Mouse (Mus musculus): Measurements from ENCODE around the gene Pfdn4.
"Not testable (repeated sequence)": the region's sequence is repeated elsewhere in the genome, so short reads cannot be mapped to it uniquely, and the experiment has no call there.

Gene Pfdn4

DNA sequence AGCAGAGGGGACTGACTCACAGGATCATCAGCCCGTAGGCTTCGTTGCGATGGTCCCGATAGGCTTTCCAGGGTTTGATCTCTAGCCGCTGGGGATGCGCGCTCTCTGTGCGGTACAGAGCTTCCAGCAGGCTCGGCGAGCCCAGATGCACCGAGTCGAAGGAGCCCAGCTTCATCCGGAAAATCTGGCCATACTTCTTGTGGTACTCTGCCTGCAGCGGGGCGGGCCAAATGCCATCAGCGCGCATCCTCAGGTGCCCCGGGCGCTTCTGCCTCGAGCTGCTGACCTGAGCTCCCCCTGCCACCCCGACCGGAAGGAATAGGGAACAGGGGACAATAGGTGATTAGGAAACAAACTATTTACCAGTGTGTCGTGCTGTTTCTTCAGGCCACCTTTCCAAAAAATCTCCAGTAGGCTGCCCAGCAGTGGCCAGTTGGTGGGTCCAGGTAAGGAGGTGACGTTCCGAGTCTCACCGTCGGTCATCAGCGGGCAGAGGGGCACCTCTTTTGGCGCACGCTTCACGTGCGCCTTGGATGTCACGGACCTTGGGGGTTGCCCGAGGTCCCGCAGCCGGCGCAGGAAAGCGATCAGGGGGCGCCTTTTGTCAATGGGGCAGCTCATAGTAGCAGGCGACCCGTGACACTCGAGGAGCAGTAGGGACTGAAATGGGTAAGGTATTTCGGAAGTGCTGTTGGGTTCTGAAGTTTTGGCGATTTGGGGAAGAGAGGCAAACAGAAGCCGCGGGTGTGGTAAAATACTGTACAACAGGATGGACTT lies at the start of gene Pfdn4:
Gene Pfdn4, plus strand, starts transcription at position 275 of the 777 bp plus-strand sequence.
- DNase-seq = no peak

DNA sequence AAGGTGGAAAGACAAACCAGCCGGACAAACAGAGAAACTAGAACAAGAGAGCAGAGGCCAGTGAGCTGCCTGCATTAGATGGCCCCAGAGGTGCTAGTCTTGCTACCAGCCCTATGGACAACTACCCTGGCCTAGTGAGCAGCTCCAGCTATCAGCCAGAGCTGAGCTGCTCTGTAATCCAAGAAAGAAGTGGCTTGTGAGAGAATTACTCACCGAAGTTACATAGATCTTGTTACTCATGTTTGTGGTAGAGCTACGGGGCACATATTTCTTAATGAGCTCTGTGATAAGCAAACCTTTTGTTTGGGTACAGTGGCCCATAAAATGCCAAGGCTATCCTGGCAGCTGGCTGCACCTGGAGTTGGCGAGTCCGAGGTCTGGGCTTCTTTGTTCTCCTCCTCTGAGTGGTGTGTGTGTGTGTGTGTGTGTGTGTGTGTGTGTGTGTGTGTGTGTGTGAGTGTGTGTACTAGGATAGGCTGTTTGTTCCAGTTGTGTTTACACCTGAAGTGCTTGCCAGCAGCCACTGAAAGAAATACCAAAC lies 49.3 kb upstream of the Pfdn4 start:
- no peak for DNase-seq

DNA sequence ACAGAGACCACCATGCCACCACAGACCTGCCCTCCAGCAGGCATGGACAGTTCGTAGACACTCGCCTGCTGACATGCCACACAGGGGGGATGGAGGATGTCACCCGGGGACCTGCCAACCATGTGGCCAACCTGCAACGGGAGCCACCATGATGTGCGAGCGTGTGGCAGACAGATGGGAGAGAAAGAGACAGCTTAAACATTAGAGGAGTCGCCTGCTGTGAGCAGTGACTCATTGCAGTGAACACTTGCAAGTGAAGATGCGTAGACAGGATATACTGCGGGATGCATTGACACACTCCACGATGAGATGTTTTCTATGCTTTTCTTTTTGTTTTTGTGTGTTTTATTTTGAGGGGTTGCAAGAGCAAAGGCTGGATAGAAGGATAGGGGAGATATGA lies 48.6 kb upstream of the Pfdn4 start:
- DNase-seq = no peak

DNA sequence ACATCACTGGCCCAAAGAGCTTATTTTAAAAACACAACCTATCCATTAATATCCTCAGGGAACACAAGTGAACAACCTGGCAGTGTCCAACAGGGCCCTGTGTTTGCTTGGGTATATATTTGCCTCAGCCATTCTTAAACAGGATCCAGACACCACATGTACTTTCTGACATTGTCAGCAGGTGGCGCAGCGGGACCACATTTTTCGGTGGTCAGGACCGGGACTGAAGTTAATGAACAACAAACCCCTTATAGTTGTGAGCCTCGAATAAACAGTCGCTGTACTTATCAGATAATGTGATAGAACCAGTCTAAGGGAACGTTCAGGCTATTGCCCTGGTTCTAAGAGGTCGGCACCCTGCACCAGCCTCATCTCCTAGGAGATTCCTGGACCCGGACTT lies 45.3 kb upstream of the Pfdn4 start:
- peak; percentile 60 for DNase-seq

DNA sequence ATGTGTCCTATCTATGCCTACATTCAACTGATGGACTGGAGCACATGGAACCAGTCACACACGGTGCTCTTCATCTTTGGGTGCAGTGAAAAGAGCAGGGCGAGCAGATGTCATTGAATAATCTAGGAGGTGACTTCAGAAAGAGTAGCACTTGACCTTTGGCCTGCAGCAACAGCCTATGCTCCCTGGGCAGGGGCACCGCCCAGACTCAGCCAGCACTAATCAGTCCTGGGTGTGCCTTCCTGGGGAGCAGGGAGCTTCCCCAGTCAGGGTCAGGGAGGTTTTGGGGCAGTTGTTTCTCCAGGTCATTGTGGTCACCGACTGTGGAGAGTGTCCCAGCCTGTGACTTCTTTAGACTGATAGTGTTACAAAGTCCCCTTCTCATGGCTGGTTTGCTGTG lies 42.4 kb upstream of the Pfdn4 start:
- DNase-seq = not testable (repeated sequence)

DNA sequence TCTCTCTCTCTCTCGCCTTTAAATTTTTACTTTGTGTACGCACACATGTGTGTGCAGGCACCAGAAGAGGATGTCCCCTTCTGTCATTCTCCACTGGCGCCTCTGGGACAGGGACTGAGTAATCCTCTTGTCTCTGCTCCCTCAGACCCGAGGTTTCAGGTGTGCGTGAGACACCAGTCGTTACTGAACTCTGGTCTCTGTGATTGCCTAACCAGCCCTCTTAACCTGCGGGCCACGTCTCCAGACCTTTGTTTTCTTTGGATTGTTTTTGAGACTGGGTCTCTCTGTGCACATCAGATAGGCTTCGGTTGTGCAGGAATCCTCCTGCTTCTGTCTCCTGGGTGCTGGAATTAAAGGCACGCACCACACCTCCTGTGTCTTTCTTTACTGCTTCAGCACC lies 37.0 kb upstream of the Pfdn4 start:
- no peak for DNase-seq

DNA sequence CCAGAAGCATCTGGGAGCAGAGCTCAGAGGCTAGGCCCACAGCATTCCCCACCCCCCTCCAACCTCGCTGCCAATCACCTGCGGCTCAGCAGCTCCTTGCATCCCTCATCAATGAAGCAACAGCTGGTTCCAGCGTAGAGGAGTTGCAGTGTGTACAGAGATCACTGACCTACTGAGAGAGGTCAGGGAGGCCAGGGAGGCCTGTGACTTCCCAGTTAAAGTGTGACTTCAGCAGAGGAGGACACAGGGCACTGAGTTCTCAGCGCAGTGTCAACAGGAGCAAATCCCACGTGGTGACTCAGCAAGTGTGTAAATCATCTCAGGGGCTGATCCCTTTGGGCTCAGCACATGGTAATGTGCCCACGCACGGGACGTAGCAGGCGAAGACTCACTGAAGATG lies 36.4 kb upstream of the Pfdn4 start:
- no peak for DNase-seq

DNA sequence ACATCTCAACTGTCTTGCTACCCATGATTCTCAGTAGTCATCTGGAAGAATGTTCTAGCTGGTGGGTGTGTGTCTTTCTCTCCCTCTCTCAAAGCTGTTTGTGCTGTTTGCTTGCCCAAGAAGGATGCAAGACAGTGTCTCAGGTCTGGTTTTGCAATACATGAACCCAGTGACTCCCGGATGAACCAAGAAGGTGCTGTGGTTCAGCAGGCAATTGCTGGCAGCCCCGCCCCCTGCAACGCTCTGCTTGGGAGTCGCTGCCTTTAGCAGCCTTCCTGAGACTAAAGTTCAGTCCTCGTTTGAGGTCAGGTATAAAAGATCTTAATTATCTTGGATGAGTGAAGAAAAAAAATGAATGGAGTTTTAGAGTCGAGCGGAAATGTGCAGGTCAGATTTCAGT lies 34.6 kb upstream of the Pfdn4 start:
- no peak for DNase-seq

DNA sequence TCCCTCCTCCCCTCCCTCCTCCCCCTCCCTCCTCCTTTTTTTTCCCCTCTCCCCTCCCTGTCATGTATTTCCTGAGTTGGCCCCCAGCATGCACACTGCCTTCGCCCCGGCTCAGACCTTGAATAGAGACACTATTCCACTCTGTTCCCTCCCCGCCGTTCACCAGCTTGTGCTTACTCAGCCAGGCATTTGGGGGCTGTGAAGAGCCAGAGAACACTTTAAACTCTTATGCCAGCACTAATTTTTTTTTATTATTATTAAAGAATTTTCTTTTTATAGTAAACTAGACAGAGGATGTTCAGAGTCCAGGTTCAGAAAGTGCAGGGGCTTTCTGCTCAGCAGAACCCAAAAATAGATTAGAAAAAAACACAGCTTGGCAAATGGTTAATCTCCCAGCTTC lies 31.4 kb upstream of the Pfdn4 start:
- DNase-seq = peak; percentile 12

DNA sequence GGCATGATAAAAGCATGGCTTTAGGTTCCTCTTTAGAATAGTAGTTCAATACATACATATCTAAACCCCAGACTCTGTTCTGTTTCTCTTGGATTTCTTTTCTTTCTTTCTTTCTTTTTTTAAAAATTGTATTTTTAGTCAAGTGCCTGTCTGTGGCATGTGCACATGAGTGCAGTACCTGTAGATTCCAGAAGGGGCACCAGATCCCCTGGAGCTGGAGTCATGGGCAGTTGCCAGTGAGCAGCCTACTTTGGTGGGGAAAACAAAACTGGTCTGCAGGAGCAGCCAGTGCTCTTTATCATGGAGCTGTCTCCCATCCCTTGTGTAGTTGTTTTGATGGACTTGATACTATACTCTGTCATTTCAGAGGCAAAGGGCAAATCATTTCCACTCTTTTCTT lies 28.2 kb upstream of the Pfdn4 start:
- DNase-seq = peak; percentile 41

DNA sequence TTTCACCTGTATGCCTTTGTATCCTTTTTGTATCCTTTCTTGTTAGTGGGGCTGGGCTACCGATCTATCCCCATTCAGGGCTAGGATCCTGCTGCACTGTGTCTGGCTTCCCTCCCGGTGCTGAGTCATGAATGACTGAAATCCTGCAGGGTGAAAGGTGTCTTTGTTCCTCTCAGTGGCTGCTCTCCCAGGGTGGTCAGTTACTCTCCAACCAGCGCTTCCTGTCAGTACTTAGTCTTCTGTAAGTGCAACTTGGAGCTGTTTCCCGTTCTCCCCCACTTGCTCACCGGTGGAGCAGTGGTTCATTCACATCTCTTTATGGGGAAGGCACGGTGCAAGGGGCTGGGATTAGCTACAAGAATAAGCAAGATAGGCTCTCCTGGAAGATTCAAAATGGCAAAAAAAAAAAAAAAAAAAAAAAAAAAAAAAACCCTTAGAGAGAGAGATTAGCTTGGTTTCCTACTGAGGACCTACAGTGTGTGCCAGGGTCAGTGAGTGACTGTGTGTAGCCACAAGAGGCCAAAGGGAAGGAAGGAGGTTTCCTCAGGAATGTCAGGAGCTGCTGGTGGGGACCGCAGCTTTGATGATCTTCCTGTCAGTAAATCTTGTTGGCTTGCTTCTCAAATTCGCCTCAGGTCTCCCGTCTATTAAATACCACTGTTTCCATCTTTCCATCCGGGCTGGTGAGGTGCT lies 26.5 kb upstream of the Pfdn4 start:
- peak; percentile 36 for DNase-seq

DNA sequence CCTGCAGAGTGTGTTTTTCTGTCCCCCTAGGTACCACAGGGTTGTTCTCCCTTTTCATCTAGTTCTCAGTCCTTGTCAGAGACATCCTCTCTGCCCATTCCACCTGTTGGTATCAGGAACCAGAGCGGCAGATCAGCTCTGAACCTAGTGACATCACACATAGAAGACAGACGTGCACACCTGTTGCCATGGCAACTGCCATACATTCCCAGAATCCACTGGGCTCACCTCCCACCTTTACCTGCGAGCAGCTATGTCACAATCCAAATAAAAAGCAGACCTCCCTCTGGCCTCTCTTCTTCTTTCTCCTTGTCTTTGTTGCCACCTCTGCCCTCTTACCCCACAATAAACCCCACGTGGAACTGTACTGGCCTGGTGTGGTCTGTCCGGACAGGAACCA lies 25.6 kb upstream of the Pfdn4 start:
- DNase-seq = no peak

DNA sequence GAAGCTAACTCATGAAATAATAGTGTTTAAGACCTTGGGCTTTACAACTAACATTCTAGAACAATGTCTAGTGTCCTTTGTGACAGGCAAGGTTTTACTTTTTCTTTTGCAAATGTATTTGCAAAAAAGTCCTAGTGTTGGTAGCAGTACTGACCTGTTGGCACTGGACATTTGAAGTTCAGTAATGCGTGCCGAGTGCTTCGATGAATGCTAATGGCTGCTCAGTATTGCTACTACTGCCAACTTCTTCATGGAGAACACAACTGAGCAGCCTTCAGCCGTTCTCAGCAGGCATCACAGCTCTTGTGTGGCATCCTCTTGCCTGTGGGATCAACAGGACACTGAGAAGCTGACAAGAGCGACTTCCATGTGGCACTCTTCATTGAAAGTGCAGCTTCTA lies 22.1 kb upstream of the Pfdn4 start:
- no peak for DNase-seq

DNA sequence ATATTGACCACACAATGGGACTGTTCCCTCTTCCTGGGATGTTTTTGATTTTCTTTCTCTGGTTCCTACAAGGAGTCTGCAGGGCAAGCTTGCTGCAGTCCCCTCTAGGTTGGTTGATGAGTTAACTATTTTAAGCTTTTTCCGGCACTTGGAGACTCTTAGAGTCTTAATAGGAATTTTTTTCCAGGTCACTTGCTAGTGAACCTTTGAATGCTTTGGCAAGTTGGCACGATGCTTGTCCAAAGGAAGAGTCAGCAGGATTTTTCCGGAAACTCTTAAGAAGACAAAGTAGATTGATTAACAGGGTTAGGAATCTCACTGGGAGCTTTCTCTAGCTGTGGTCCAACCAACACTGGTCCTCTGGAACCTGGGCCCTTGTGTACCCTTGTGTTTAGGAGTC lies 21.1 kb upstream of the Pfdn4 start:
- no peak for DNase-seq

DNA sequence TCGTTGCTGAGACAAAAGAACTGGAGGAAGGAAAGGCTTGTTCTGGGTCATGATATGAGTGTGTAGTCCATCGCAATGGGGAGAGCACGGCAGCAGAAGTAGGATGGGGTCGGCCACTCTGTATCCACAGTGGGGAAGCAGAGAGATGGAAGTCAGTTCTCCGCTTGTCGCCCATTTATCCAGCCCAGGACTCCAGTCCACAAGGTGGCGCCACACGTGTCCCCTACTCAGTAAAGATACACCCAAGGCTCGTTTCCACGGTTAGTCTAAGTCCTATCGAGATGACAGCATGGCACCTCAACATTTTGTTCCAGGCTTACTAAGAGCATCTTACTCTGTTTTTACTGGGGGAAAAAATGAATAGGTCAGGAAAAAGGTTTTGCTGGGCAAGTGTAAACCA lies 20.0 kb upstream of the Pfdn4 start:
- DNase-seq = no peak

DNA sequence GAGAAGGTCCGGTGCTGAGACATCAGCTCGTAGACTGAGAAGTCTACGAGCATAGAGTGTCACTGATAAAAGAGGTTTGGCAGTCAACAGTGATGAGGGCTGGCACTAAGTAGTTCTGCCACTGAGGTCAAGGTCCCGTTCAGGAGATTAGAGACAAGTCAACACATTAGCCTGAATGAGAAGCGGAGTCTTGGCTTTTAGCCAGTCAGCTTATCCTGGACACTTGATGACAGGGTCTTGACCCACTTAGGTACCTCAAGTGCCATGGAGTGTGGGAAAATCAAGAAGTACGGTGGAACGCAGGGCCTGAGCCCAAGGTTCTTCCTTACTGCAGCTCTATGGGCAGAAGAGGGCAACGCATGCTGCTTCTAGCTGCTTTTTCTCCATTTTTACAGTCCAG lies 19.6 kb upstream of the Pfdn4 start:
- no peak for DNase-seq

DNA sequence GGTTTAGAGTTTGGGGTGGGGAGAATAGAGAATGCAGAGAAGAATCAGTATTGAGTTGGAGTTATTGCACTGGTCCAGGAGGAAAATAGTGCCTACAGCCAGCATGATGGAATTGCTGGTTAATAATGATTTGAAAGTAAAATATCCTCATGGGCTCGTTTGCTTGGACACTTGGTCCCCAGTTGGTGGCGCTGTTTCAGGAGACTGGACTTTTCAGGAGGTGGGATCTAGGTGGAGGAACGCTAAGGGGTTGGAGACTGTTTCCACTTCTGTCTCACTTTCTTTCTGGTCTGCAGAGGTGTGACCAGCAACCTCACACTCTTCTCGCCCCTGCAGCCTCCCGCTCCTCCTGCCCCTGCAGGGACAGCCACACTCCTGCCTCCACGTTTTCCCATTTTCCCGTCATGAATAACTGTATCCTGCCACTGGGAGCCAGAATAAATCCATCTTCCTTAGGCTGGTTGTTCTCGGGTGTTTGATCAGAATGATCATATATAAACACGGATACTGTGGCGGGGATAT lies 14.1 kb upstream of the Pfdn4 start:
- DNase-seq = no peak

DNA sequence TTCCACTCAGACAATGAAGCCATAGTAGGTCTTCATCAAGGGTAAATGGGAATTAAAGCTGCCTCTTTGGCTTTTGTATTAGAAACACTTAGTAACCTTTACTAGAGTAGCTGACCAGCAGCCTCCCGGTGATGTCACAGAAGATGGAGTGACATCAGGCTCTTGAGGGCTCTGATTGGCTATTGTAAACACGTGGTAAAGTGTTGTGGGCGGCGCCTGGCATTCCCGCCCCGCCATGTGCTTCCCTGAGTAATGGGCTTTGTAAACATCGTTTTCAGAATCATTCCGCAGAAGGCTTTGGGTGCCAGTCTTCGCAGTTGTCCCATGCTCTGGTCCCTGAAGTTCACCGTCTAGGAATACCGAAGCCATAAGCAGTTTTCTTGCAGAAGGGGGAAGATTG lies 12.3 kb upstream of the Pfdn4 start:
- DNase-seq = no peak

DNA sequence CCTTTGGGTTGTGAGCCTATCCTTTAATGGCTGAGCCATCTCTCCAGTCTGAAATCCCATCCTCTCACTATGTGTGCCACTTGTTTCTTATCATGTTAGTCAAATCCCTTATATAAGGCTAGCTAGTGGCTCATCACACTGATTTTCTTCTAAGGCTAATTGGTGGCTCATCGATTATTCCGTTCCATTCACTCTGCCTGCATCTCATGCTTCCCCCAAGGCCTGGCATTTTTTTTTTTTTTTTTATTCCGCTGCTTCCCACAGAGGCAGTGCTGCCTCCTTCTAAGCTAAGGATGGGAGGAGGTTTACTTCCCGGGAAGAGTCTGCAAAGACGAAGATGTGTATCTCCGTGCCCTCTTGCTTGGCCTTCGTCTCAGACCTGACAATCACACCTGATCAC lies 9.0 kb upstream of the Pfdn4 start:
- no peak for DNase-seq

DNA sequence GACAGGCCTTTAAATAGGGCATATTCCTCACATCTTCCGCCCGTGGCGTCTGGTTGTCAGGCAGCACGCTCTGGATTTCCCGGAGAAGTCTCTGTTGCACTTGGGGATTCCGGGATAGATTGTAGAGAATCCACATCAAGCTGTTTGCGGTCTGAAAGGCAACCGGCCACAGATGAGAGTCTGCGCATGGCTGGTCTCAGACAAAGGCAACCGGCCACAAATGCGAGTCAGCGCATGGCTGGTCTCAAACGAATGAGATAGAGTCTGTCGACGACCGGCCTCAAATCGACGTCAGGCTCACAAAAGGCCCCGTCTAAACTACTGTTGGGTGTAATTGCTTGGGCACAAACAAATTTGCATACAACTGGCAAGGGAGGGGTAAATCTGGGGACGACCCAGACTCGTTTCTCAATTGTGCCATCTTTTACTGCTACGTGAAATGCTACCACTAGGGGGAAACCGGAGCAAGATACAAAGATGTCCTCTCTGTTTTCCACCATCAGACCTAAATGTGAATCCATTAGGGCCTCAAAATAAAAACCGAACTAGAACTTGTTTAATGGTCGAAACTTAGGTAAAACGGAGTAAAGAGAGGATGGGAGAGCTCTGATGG lies 8.2 kb upstream of the Pfdn4 start:
- DNase-seq = no peak

DNA sequence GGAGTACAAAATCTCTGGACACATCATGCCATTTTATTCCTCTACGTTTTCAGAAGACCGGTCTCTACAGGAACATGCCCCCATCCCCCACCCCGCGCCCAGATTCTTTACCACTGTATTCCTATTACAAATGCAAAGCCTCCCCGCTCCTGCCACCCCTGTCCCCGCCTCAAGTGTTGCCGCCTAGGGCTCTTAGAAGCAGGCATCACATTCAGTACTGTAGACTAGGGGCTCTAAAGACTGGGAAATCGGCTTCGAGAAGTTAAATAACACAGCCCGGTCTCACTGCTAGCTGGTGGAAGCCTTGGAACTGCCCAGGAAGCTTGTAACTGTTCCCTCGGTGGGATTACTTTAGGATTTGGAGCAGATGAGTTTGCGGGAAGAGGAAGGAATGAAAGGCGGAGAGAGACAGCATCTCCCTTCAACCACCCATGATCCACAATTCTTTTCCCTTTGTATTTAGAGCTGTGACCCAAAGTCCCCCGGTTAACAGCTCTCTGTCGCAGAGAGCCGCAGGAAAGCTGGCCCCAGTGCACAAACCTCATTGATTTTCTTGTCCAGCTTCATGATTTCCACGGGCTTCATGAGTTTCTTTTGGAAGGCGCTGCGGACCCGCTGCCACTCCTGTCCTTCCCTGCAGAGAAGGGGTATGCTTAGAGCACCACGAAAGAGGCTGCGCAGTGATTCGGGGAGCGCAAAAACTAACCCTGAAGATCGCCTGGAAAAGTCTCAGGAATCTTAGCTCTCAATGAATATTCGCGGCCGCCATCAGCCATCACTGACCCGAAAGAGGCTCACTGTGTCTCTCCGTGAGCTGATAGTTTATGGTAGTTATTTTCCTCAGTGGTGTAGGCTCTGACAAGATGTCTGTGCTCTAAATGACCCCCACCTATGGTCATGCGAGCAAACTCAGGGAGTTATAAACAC lies 1.2 kb upstream of the Pfdn4 start:
- no peak for DNase-seq

DNA sequence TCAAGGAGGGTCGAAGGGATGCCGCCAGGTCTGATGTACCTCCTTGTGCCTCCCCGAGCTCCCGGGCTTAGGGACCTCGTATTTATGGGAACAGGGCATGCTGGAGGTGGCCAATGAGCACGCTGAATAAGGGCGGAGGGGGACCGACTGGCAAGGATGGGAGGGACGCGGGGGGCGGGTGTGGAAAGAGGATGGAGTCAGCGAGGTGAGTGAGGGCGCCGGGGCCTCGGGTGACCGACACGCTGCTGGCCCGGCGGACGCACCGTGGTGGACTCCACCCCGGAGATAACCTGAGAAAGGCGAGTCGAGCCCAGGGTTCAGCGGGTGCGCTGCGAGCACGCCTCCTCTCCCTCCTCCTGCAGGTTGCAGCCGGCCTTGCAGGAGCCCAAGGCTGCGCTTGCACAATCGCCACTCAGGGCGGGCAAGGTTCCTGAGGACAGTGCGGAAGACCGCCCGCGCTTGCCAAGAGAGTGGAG lies 901 bp downstream of the Pfdn4 start, which contains the start of gene Cyp24a1:
Gene Cyp24a1, minus strand, starts transcription at position 55 of the 476 bp plus-strand sequence.
- no peak for DNase-seq
